Mouse (Mus musculus) heart, embryonic 15.5 days (tissue): ENCODE measurements around the gene Ereg. TPM values are rescaled to one million over a fixed set of nuclear protein-coding genes. Genes with fewer than 3 reads are reported as not detected.

ENCODE experiments used
- ATAC-seq: fragments of 200-750 bp; cut with Nextera tagmentation; replicated peaks from 2 replicates; pipeline ENCODE4 v1.8.0; 2017; ENCODE audit warnings: low read depth, moderate TSS enrichment; ENCODE audit not compliant: insufficient number of reproducible peaks, insufficient read depth, low FRiP score
- H3K27ac ChIP-seq: fragments of 300-500 bp; sonication (generic); 2 replicates; pipeline ENCODE4 v1.5.1; 2015; ENCODE audit warnings: mild to moderate bottlenecking, inconsistent platforms
- H3K27me3 ChIP-seq: fragments of 300-500 bp; sonication (generic); 2 replicates; pipeline ENCODE4 v1.6.1; 2015; ENCODE audit warnings: inconsistent platforms
- H3K36me3 ChIP-seq: fragments of 300-500 bp; sonication (generic); 2 replicates; pipeline ENCODE4 v1.6.1; 2015; ENCODE audit warnings: mild to moderate bottlenecking, inconsistent platforms
- H3K4me1 ChIP-seq: fragments of 300-500 bp; sonication (generic); replicated peaks from 2 replicates; pipeline ENCODE4 v1.6.1; 2015; ENCODE audit warnings: inconsistent platforms
- H3K4me2 ChIP-seq: fragments of 300-500 bp; sonication (generic); 2 replicates; pipeline ENCODE4 v1.6.1; 2015; ENCODE audit warnings: inconsistent platforms, mild to moderate bottlenecking, moderate library complexity
- H3K4me3 ChIP-seq: fragments of 300-500 bp; sonication (generic); 2 replicates; pipeline ENCODE4 v1.5.1; 2015; ENCODE audit warnings: mild to moderate bottlenecking, inconsistent platforms
- H3K9ac ChIP-seq: fragments of 300-500 bp; sonication (generic); 2 replicates; pipeline ENCODE4 v1.6.1; 2015; ENCODE audit warnings: mild to moderate bottlenecking, inconsistent platforms
- H3K9me3 ChIP-seq: fragments of 300-500 bp; sonication (generic); replicated peaks from 2 replicates; pipeline ENCODE4 v1.6.1; 2016; ENCODE audit warnings: inconsistent platforms
- WGBS: fragments of 180-500 bp; shearing (Covaris S2); methylation state at CpG from one replicate; pipeline ENCODE4 v1.1.7; 2015; ENCODE audit warnings: mixed read lengths; 5-methylcytosine and 5-hydroxymethylcytosine counted together
- polyA plus RNA-seq: library from polyadenylated mRNA; unstranded; fragments of >200 nt; fragmentation: Nextera tagmentation; extraction: Ambion mirVana; gene quantifications from 2 replicates; pipeline ENCODE4 v1.2.1, GENCODE M21; 2015

Ereg gene
- polyA plus RNA-seq = 0.08 and 0.09 TPM in 2 replicates

- ATAC-seq = peak; percentile 35; the same call in 1 of the 2 replicates
- Histone ChIP-seq H3K9me3 (no peaks in the 10 kb centered on the region), H3K9ac (peak within 1 kb of the TSS; percentile 21; the same call in 1 of the 2 replicates), H3K27ac (no peak within 1 kb of the TSS; the same call in 1 of the 2 replicates), H3K4me1 (0 out of 2 replicates have a peak, but pooled peaks cover 6% of the 10 kb centered on the region), H3K27me3 (peaks cover 8% of the 10 kb centered on the region; the same call in 1 of the 2 replicates), H3K36me3 (no peaks in the 10 kb centered on the region), H3K4me2 (peak within 1 kb of the TSS; percentile 79), H3K4me3 (peak within 1 kb of the TSS; percentile 48)
- WGBS = 2% methylated on average over 25 of the region's 25 CpGs
These were observed at the start of gene Ereg for GRCm38 (mm10) chr5:91074450-91074950. Gene Ereg, plus strand, starts transcription at chr5:91074622.

- Histone ChIP-seq H3K4me3 (no peak within 1 kb of the TSS), H3K9me3 (no peaks in the 10 kb centered on the region), H3K36me3 (no peaks in the 10 kb centered on the region), H3K9ac (no peak within 1 kb of the TSS), H3K4me1 (no peaks in the 10 kb centered on the region), H3K27ac (no peak within 1 kb of the TSS), H3K27me3 (no peaks in the 10 kb centered on the region), H3K4me2 (no peak within 1 kb of the TSS)
- ATAC-seq = no peak
- WGBS = 77% methylated on average over 6 of the region's 6 CpGs
These were observed 47.3 kb upstream of the Ereg start, which contains the start of gene Epgn for GRCm38 (mm10) chr5:91027164-91027563. Gene Epgn, plus strand, starts transcription at chr5:91027464.

GRCm38 (mm10) chr5:91027840-91028239 lies 46.6 kb upstream of the Ereg start:
- no peak overlapping the region for H3K4me3 ChIP-seq
- no peak overlapping the region for H3K4me2 ChIP-seq
- no peaks in the 10 kb centered on the region for H3K27me3 ChIP-seq
- no peaks in the 10 kb centered on the region for H3K36me3 ChIP-seq
- no peak overlapping the region for H3K27ac ChIP-seq
- H3K9ac ChIP-seq = no peak overlapping the region
- no peak for ATAC-seq
- H3K9me3 ChIP-seq = no peaks in the 10 kb centered on the region
- 42% methylated on average over 1 of the region's 1 CpGs for WGBS
- no peaks in the 10 kb centered on the region for H3K4me1 ChIP-seq

- Histone ChIP-seq H3K27me3 (no peaks in the 10 kb centered on the region), H3K9ac (no peak overlapping the region), H3K9me3 (no peaks in the 10 kb centered on the region), H3K4me3 (no peak overlapping the region), H3K4me1 (no peaks in the 10 kb centered on the region), H3K36me3 (no peaks in the 10 kb centered on the region), H3K4me2 (no peak overlapping the region), H3K27ac (no peak overlapping the region)
- no peak for ATAC-seq
- WGBS = 68% methylated on average over 2 of the region's 2 CpGs
These were observed 43.8 kb upstream of the Ereg start for GRCm38 (mm10) chr5:91030629-91031028.

- ATAC-seq = no peak
- Histone ChIP-seq H3K9me3 (no peaks in the 10 kb centered on the region), H3K4me2 (no peak overlapping the region), H3K9ac (no peak overlapping the region), H3K36me3 (no peaks in the 10 kb centered on the region), H3K27ac (no peak overlapping the region), H3K4me3 (no peak overlapping the region), H3K4me1 (peaks cover 5% of the 10 kb centered on the region), H3K27me3 (no peaks in the 10 kb centered on the region)
- WGBS = 49% methylated on average over 2 of the region's 2 CpGs
These were observed 39.1 kb upstream of the Ereg start for GRCm38 (mm10) chr5:91035341-91035740.

- Histone ChIP-seq H3K27me3 (no peaks in the 10 kb centered on the region), H3K27ac (no peak overlapping the region), H3K4me3 (no peak overlapping the region), H3K4me1 (peaks cover 5% of the 10 kb centered on the region), H3K36me3 (no peaks in the 10 kb centered on the region), H3K9ac (no peak overlapping the region), H3K4me2 (no peak overlapping the region), H3K9me3 (no peaks in the 10 kb centered on the region)
- ATAC-seq = no peak
- WGBS = 75% methylated on average over 4 of the region's 4 CpGs
These were observed 37.8 kb upstream of the Ereg start for GRCm38 (mm10) chr5:91036628-91037027.

GRCm38 (mm10) chr5:91037756-91038155 lies 36.7 kb upstream of the Ereg start:
- Histone ChIP-seq H3K27ac (no peak overlapping the region), H3K4me2 (no peak overlapping the region), H3K4me3 (no peak overlapping the region), H3K4me1 (peaks cover 5% of the 10 kb centered on the region), H3K36me3 (no peaks in the 10 kb centered on the region), H3K9ac (no peak overlapping the region), H3K27me3 (no peaks in the 10 kb centered on the region), H3K9me3 (no peaks in the 10 kb centered on the region)
- no peak for ATAC-seq
- 61% methylated on average over 2 of the region's 2 CpGs for WGBS

- no peaks in the 10 kb centered on the region for H3K27me3 ChIP-seq
- 16% methylated on average over 2 of the region's 2 CpGs for WGBS
- ATAC-seq = no peak
- H3K4me2 ChIP-seq = no peak overlapping the region
- H3K4me1 ChIP-seq = peaks cover 5% of the 10 kb centered on the region
- no peak overlapping the region for H3K9ac ChIP-seq
- H3K27ac ChIP-seq = no peak overlapping the region
- H3K9me3 ChIP-seq = no peaks in the 10 kb centered on the region
- H3K4me3 ChIP-seq = no peak overlapping the region
- H3K36me3 ChIP-seq = no peaks in the 10 kb centered on the region
These were observed 35.9 kb upstream of the Ereg start for GRCm38 (mm10) chr5:91038547-91038946.

- no peak overlapping the region for H3K9ac ChIP-seq
- no peak overlapping the region for H3K4me2 ChIP-seq
- no peak overlapping the region for H3K27ac ChIP-seq
- H3K4me3 ChIP-seq = no peak overlapping the region
- ATAC-seq = no peak
- H3K9me3 ChIP-seq = no peaks in the 10 kb centered on the region
- H3K27me3 ChIP-seq = no peaks in the 10 kb centered on the region
- H3K36me3 ChIP-seq = no peaks in the 10 kb centered on the region
- 82% methylated on average over 2 of the region's 2 CpGs for WGBS
- peaks cover 5% of the 10 kb centered on the region for H3K4me1 ChIP-seq
These were observed 35.5 kb upstream of the Ereg start for GRCm38 (mm10) chr5:91038963-91039362.

- H3K9me3 ChIP-seq = no peaks in the 10 kb centered on the region
- H3K27ac ChIP-seq = no peak overlapping the region
- no peaks in the 10 kb centered on the region for H3K27me3 ChIP-seq
- no peak overlapping the region for H3K9ac ChIP-seq
- no peaks in the 10 kb centered on the region for H3K36me3 ChIP-seq
- no peaks in the 10 kb centered on the region for H3K4me1 ChIP-seq
- H3K4me3 ChIP-seq = no peak overlapping the region
- H3K4me2 ChIP-seq = no peak overlapping the region
- ATAC-seq = no peak
- 73% methylated on average over 6 of the region's 6 CpGs for whole genome bisulfite sequencing
These were observed 26.4 kb upstream of the Ereg start for GRCm38 (mm10) chr5:91047987-91048386.

- Histone ChIP-seq H3K9me3 (no peaks in the 10 kb centered on the region), H3K4me2 (no peak overlapping the region), H3K4me1 (no peaks in the 10 kb centered on the region), H3K27me3 (no peaks in the 10 kb centered on the region), H3K9ac (no peak overlapping the region), H3K4me3 (no peak overlapping the region), H3K36me3 (no peaks in the 10 kb centered on the region), H3K27ac (no peak overlapping the region)
- ATAC-seq = no peak
- WGBS = 74% methylated on average over 8 of the region's 8 CpGs
These were observed 26.0 kb upstream of the Ereg start for GRCm38 (mm10) chr5:91048397-91048796.

- WGBS = 64% methylated on average over 4 of the region's 4 CpGs
- ATAC-seq = no peak
- Histone ChIP-seq H3K27ac (no peak overlapping the region), H3K9me3 (no peaks in the 10 kb centered on the region), H3K4me1 (0 out of 2 replicates have a peak, but pooled peaks cover 6% of the 10 kb centered on the region), H3K9ac (no peak overlapping the region), H3K4me3 (no peak overlapping the region), H3K27me3 (peaks cover 8% of the 10 kb centered on the region; the same call in 1 of the 2 replicates), H3K36me3 (no peaks in the 10 kb centered on the region), H3K4me2 (no peak overlapping the region)
These were observed 2.1 kb upstream of the Ereg start for GRCm38 (mm10) chr5:91072340-91072739.
